Mouse (Mus musculus): Measurements from ENCODE around the gene Elane. TPM values are rescaled to one million over a fixed set of nuclear protein-coding genes. Genes with fewer than 3 reads are reported as not detected.

Elane gene
- total and polyA plus RNA-seq, 3 experiments: 0.07 TPM; not detected in 2

DNA sequence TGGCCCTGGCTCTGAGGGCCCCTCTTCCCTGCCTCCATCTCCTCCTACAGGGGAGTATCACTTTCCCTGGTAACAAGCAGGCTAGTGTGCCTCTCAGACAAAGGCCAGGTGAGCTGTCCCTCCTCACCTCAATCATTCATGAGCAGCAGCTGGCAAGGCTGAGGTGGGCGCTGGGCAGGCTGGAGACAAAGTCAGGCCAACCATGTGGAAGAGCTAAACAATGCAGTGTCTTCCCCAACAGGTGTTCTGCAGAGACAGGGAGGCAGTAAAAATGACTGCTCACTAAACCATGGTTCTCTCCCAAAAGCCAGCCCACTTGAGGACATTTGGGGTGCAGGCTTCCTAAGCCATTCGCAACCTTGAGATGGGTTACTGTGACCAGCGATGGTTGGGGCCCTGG is 34.4 kb upstream of the Elane start:
- Histone ChIP-seq H3K9ac (ENCODE audit: control insufficient read depth, low read depth, low read length, poor library complexity, severe bottlenecking) (peak overlapping the region; percentile 85), H3K9me3 (replicated peaks; ENCODE audit: insufficient read depth, low read length) (no peaks in the 10 kb centered on the region), H3K4me3 (ENCODE audit: control insufficient read depth in 1 of 2, insufficient read depth in 1 of 2, low read depth in 2 of 2, low read length in 2 of 2) (no peak overlapping the region), H3K4me1 (ENCODE audit: control insufficient read depth in 1 of 2, insufficient read depth in 2 of 2, low read length in 2 of 2) (peaks cover 3 to 25% of the 10 kb centered on the region in 2 experiments), H3K27me3 (ENCODE audit: control insufficient read depth in 1 of 2, insufficient read depth in 2 of 2, low read length in 2 of 2) (no peaks in the 10 kb centered on the region), H3K79me2 (ENCODE audit: control insufficient read depth, insufficient read depth, low read length, poor library complexity) (peaks cover 39% of the 10 kb centered on the region), H3K27ac (ENCODE audit: control insufficient read depth, low read depth, low read length) (no peak overlapping the region), H3K36me3 (ENCODE audit: control insufficient read depth in 1 of 2, insufficient read depth in 2 of 2, low read length in 2 of 2) (peaks cover 1 to 16% of the 10 kb centered on the region in 2 experiments; a peak in 3 of 4 replicates)
- TF ChIP-seq MAZ (IDR thresholded peaks at IDR 0.05; ENCODE audit: low read depth, low read length): no peak
- no peak for TF ChIP-seq GABPA (IDR thresholded peaks at IDR 0.05; ENCODE audit: low read depth, low read length)
- TF ChIP-seq ELF1 (IDR thresholded peaks at IDR 0.05; ENCODE audit: low read depth, low read length): no peak
- no peak for TF ChIP-seq HCFC1 (IDR thresholded peaks at IDR 0.05; ENCODE audit: low read depth, low read length)
- DNase-seq (ENCODE audit: low read depth, low spot score): no peak

DNA sequence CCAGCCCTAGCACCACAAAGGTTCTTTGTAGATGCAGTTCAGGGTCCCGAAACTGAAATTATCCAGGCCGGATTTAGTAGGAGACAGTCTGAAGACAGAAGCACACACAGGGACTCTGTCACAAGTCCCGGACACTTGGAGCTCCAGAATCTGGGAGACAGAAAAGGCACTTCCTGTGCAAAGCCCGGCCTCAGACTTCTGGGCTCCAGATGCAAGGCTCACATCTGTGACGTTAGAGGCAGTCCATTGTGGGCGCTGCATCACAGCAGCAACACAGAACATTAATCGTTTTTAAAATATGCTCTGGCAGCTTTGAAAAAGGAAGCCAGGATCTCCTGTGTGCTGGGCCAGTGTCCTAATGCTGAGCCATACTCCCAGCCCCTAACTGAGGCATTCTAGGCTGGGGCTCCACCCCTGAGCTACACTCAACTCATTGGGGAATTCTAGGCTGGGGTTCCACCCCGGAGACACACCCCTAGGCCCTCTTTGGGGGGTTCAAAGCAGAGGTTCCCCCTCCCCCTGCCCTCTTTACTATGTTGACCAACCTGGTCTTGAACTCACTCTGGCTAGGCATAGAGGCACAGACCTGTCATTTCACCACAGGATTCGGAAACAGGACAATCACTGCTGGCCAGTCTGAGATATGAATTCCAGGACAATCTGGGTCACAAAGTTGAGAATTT is 33.8 kb upstream of the Elane start:
- H3K79me2 ChIP-seq (ENCODE audit: control insufficient read depth, insufficient read depth, low read length, poor library complexity): peaks cover 45% of the 10 kb centered on the region
- H3K9ac ChIP-seq (ENCODE audit: control insufficient read depth, low read depth, low read length, poor library complexity, severe bottlenecking): peak overlapping the region; percentile 85
- no peaks in the 10 kb centered on the region for H3K27me3 ChIP-seq (ENCODE audit: control insufficient read depth in 1 of 2, insufficient read depth in 2 of 2, low read length in 2 of 2)
- peak overlapping the region; percentile 57 to 62 for H3K4me3 ChIP-seq (ENCODE audit: control insufficient read depth in 1 of 2, insufficient read depth in 1 of 2, low read depth in 2 of 2, low read length in 2 of 2)
- H3K9me3 ChIP-seq (replicated peaks; ENCODE audit: insufficient read depth, low read length): no peaks in the 10 kb centered on the region
- peak; percentile 43 for DNase-seq (ENCODE audit: low read depth, low spot score)
- peaks cover 4 to 31% of the 10 kb centered on the region in 2 experiments for H3K4me1 ChIP-seq (ENCODE audit: control insufficient read depth in 1 of 2, insufficient read depth in 2 of 2, low read length in 2 of 2)
- H3K27ac ChIP-seq (ENCODE audit: control insufficient read depth, low read depth, low read length): peak overlapping the region; percentile 96
- no peak for TF ChIP-seq CHD2 (IDR thresholded peaks at IDR 0.05; ENCODE audit: low read length)
- TF ChIP-seq E2F4 (IDR thresholded peaks at IDR 0.05; ENCODE audit: borderline replicate concordance, low read depth, low read length): no peak
- TF ChIP-seq TBP (IDR thresholded peaks at IDR 0.05; ENCODE audit: low read depth, low read length): 0 out of 2 replicates have a peak, but pooled peaks have one; percentile 8
- TF ChIP-seq GATA1 (IDR thresholded peaks at IDR 0.05; ENCODE audit: low read depth, low read length): no peak
- 0 out of 2 replicates have a peak, but pooled peaks have one; percentile 11 for TF ChIP-seq NELFE (IDR thresholded peaks at IDR 0.05; ENCODE audit: low read depth, low read length)
- 0 out of 2 replicates have a peak, but pooled peaks have one; percentile 17 for TF ChIP-seq TCF12 (IDR thresholded peaks at IDR 0.05; ENCODE audit: low read depth, low read length)
- H3K36me3 ChIP-seq (ENCODE audit: control insufficient read depth in 1 of 2, insufficient read depth in 2 of 2, low read length in 2 of 2): peaks cover 3 to 22% of the 10 kb centered on the region in 2 experiments; a peak in 3 of 4 replicates

- Histone ChIP-seq H3K36me3 (ENCODE audit: control insufficient read depth in 1 of 2, insufficient read depth in 2 of 2, low read length in 2 of 2) (peaks cover 3 to 27% of the 10 kb centered on the region in 2 experiments), H3K27me3 (ENCODE audit: control insufficient read depth in 1 of 2, insufficient read depth in 2 of 2, low read length in 2 of 2) (no peaks in the 10 kb centered on the region), H3K27ac (ENCODE audit: control insufficient read depth, low read depth, low read length) (peak overlapping the region; percentile 96), H3K4me1 (ENCODE audit: control insufficient read depth in 1 of 2, insufficient read depth in 2 of 2, low read length in 2 of 2) (peaks cover 5 to 37% of the 10 kb centered on the region in 2 experiments), H3K9me3 (replicated peaks; ENCODE audit: insufficient read depth, low read length) (no peaks in the 10 kb centered on the region), H3K79me2 (ENCODE audit: control insufficient read depth, insufficient read depth, low read length, poor library complexity) (peaks cover 51% of the 10 kb centered on the region), H3K4me3 (ENCODE audit: control insufficient read depth in 1 of 2, insufficient read depth in 1 of 2, low read depth in 2 of 2, low read length in 2 of 2) (peak overlapping the region; percentile 57 to 62), H3K9ac (ENCODE audit: control insufficient read depth, low read depth, low read length, poor library complexity, severe bottlenecking) (peak overlapping the region; percentile 85)
- 0 out of 2 replicates have a peak, but pooled peaks have one; percentile 35 for TF ChIP-seq GATA1 (IDR thresholded peaks at IDR 0.05; ENCODE audit: low read depth, low read length)
- TF ChIP-seq CTCF (IDR thresholded peaks at IDR 0.05 in 2 of 3, conservative IDR thresholded peaks at IDR 0.05 in 1 of 3; ENCODE audit: control insufficient read depth in 1 of 3, insufficient read depth in 1 of 3, low read depth in 2 of 3, low read length in 3 of 3, poor library complexity in 1 of 3, severe bottlenecking in 1 of 3): no peak
- no peak for DNase-seq (ENCODE audit: low read depth, low spot score)
Observed at GRCm38 (mm10) chr10:79852827-79853226, 33.2 kb upstream of the Elane start.
